In the genomic region with DNA sequence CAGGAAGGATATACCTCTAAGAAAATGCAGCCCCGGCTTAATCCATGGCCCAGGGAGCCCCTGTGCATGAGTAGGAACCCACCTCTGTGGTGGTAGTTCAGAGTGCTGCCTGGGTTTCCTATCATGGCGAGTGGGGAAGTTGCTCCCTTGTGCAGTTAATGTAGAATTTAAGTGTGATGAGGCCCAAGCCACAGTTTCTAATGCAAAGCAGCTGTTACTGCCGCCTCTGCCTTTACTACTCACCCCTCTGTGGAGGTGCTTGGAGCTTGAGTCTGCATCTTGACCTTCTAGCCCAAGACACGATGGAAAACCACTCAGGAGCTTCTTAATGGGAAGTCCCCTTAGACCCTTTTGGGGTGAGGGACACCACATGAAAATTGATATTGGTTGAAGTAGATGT, we compare ENCODE assay signal across 25 mouse cellular contexts. TPM values are rescaled to one million over a fixed set of nuclear protein-coding genes. Genes with fewer than 3 reads are reported as not detected.
DNase-seq lines count a peak whose midpoint lies in the region; ATAC-seq and TF ChIP-seq lines count a peak whose summit lies in the region.
"Had no signal": no experiment of that assay in that cellular context is flagged by ENCODE, and none has a peak within 500 bp of the region (broad histone marks: within the 10 kb centered on the region; RNA-seq: fewer than 3 reads in every experiment).

No protein-coding gene starts in this region.

- no peaks in the 10 kb centered on the region for H3K4me1 ChIP-seq in limb, embryonic 12.5 days (replicated peaks)
- H3K4me1 ChIP-seq in limb, embryonic 10.5 days = 0 out of 2 replicates have a peak, but pooled peaks cover 4% of the 10 kb centered on the region
- no peaks in the 10 kb centered on the region for H3K4me1 ChIP-seq in liver, embryonic 16.5 days (ENCODE audit: control insufficient read depth, low read depth, low read length)
- H3K4me1 ChIP-seq in midbrain, embryonic 11.5 days (ENCODE audit: control insufficient read depth, insufficient read depth, low read length) = no peaks in the 10 kb centered on the region; the same call in 1 of the 2 replicates
- H3K4me1 ChIP-seq in midbrain, postnatal 0 days (ENCODE audit: insufficient read depth, low read length) = no peaks in the 10 kb centered on the region
- peaks cover 2% of the 10 kb centered on the region; the same call in 1 of the 2 replicates for H3K4me1 ChIP-seq in bone marrow, adult 2 months (ENCODE audit: control insufficient read depth, insufficient read depth, low read length)
- H3K4me1 ChIP-seq: embryonic facial prominence, embryonic 10.5 days; embryonic facial prominence, embryonic 12.5 days; forebrain, embryonic 13.5 days; forebrain, embryonic 15.5 days had no signal

- TF ChIP-seq POLR2A in bone marrow, adult 2 months (IDR thresholded peaks at IDR 0.05; ENCODE audit: borderline replicate concordance, control insufficient read depth, low read depth, low read length) = no peak

- H3K9ac ChIP-seq in limb, embryonic 12.5 days (replicated peaks) = no peak overlapping the region
- no peak overlapping the region for H3K9ac ChIP-seq in liver, embryonic 16.5 days (ENCODE audit: low read depth, low read length)
- no peak overlapping the region for H3K9ac ChIP-seq in midbrain, embryonic 11.5 days (ENCODE audit: low read length)
- H3K9ac ChIP-seq in midbrain, postnatal 0 days (replicated peaks; ENCODE audit: low read length, poor library complexity, severe bottlenecking) = no peak overlapping the region
- H3K9ac ChIP-seq: embryonic facial prominence, embryonic 12.5 days; forebrain, embryonic 13.5 days; forebrain, embryonic 15.5 days; forebrain, postnatal 0 days had no signal

- H3K36me3 ChIP-seq in limb, embryonic 12.5 days = peaks cover 75% of the 10 kb centered on the region
- H3K36me3 ChIP-seq in limb, embryonic 10.5 days = peaks cover 87% of the 10 kb centered on the region
- H3K36me3 ChIP-seq in liver, embryonic 16.5 days (ENCODE audit: control insufficient read depth, insufficient read depth) = no peaks in the 10 kb centered on the region; the same call in 1 of the 2 replicates
- peaks cover 5% of the 10 kb centered on the region; the same call in 1 of the 2 replicates for H3K36me3 ChIP-seq in midbrain, embryonic 11.5 days (ENCODE audit: control insufficient read depth, insufficient read depth, low read length)
- peaks cover 10% of the 10 kb centered on the region for H3K36me3 ChIP-seq in midbrain, postnatal 0 days (ENCODE audit: insufficient read depth, low read length)

- 0 out of 2 replicates have a peak overlapping the region, but pooled peaks have one; percentile 2 for H3K27ac ChIP-seq in limb, embryonic 12.5 days
- no peak overlapping the region for H3K27ac ChIP-seq in limb, embryonic 10.5 days
- H3K27ac ChIP-seq in liver, embryonic 16.5 days (ENCODE audit: low read length) = no peak overlapping the region
- no peak overlapping the region for H3K27ac ChIP-seq in midbrain, embryonic 11.5 days (ENCODE audit: low read depth, low read length)
- no peak overlapping the region for H3K27ac ChIP-seq in midbrain, postnatal 0 days (ENCODE audit: low read depth, low read length)
- H3K27ac ChIP-seq in bone marrow, adult 2 months (ENCODE audit: control insufficient read depth, insufficient read depth, low read depth, low read length, poor library complexity) = no peak overlapping the region
- H3K27ac ChIP-seq: embryonic facial prominence, embryonic 10.5 days; embryonic facial prominence, embryonic 12.5 days; forebrain, embryonic 15.5 days had no signal

- no peak for ATAC-seq in limb, embryonic 12.5 days (ENCODE audit: insufficient number of reproducible peaks, insufficient read depth, low FRiP score, low TSS enrichment, low read depth)
- ATAC-seq in liver, embryonic 16.5 days (ENCODE audit: low read depth) = no peak
- ATAC-seq in midbrain, embryonic 11.5 days (ENCODE audit: low FRiP score) = no peak
- ATAC-seq in midbrain, postnatal 0 days (ENCODE audit: low FRiP score) = no peak
- ATAC-seq: activated CD4-positive, CD25-positive, alpha-beta regulatory T cell, adult 4 months; forebrain, embryonic 13.5 days; forebrain, embryonic 15.5 days; forebrain, postnatal 0 days had no signal

- H3K4me2 ChIP-seq in limb, embryonic 12.5 days = no peak overlapping the region
- peak overlapping the region; percentile 13; the same call in 1 of the 2 replicates for H3K4me2 ChIP-seq in liver, embryonic 16.5 days (ENCODE audit: low read depth, low read length)
- H3K4me2 ChIP-seq in midbrain, embryonic 11.5 days = no peak overlapping the region
- H3K4me2 ChIP-seq in midbrain, postnatal 0 days (ENCODE audit: low read depth, low read length, poor library complexity, severe bottlenecking) = no peak overlapping the region
- H3K4me2 ChIP-seq: embryonic facial prominence, embryonic 12.5 days; forebrain, embryonic 13.5 days; forebrain, embryonic 15.5 days had no signal

- DNase-seq in limb, embryonic 10.5 days (ENCODE audit: low spot score) = no peak
- DNase-seq in liver = no peak
- DNase-seq in midbrain, embryonic 11.5 days (ENCODE audit: low spot score, missing footprints) = peak; percentile 56
- no peak for DNase-seq in midbrain, postnatal 0 days (ENCODE audit: low spot score)
- no peak for DNase-seq in testis, postnatal 14 days (ENCODE audit: low spot score)
- DNase-seq: adrenal gland, adult 8-10 months; adrenal gland, postnatal 14 days; adrenal gland, postnatal 36 days; cerebellum, adult 11 months; cerebellum, adult 18-20 months; cerebellum, adult 8-10 months; cerebellum, adult 9-11 months; cerebellum, postnatal 14 days; cerebellum, postnatal 36 days; forebrain, postnatal 0 days had no signal

- no peak for TF ChIP-seq CTCF in midbrain, postnatal 0 days (IDR thresholded peaks at IDR 0.05)
- no peak for TF ChIP-seq CTCF in bone marrow, adult 2 months (IDR thresholded peaks at IDR 0.05; ENCODE audit: control insufficient read depth, insufficient read depth, low read length)

- H3K27me3 ChIP-seq in limb, embryonic 12.5 days = no peaks in the 10 kb centered on the region
- no peaks in the 10 kb centered on the region for H3K27me3 ChIP-seq in limb, embryonic 10.5 days (ENCODE audit: low read depth, poor library complexity, severe bottlenecking)
- H3K27me3 ChIP-seq in liver, embryonic 16.5 days (ENCODE audit: control insufficient read depth, insufficient read depth, low read depth, low read length) = no peaks in the 10 kb centered on the region
- no peaks in the 10 kb centered on the region for H3K27me3 ChIP-seq in midbrain, embryonic 11.5 days (ENCODE audit: control insufficient read depth, insufficient read depth, low read length)
- no peaks in the 10 kb centered on the region for H3K27me3 ChIP-seq in midbrain, postnatal 0 days (ENCODE audit: insufficient read depth, low read length)
- H3K27me3 ChIP-seq: embryonic facial prominence, embryonic 12.5 days; forebrain, embryonic 13.5 days; forebrain, embryonic 15.5 days; Patski had no signal

- H3K9me3 ChIP-seq in limb, embryonic 12.5 days = no peaks in the 10 kb centered on the region
- no peaks in the 10 kb centered on the region for H3K9me3 ChIP-seq in limb, embryonic 10.5 days (replicated peaks)
- H3K9me3 ChIP-seq in liver, embryonic 16.5 days (replicated peaks; ENCODE audit: control insufficient read depth, low read length) = no peaks in the 10 kb centered on the region
- no peaks in the 10 kb centered on the region for H3K9me3 ChIP-seq in midbrain, embryonic 11.5 days (ENCODE audit: control insufficient read depth, low read length)
- H3K9me3 ChIP-seq in midbrain, postnatal 0 days (ENCODE audit: low read length) = no peaks in the 10 kb centered on the region
- H3K9me3 ChIP-seq: embryonic facial prominence, embryonic 10.5 days; embryonic facial prominence, embryonic 12.5 days; forebrain, embryonic 13.5 days; forebrain, embryonic 15.5 days had no signal

- H3K4me3 ChIP-seq in limb, embryonic 12.5 days (replicated peaks) = no peak overlapping the region
- no peak overlapping the region for H3K4me3 ChIP-seq in limb, embryonic 10.5 days
- H3K4me3 ChIP-seq in liver, embryonic 16.5 days (ENCODE audit: low read depth, low read length) = no peak overlapping the region
- no peak overlapping the region for H3K4me3 ChIP-seq in midbrain, embryonic 11.5 days (ENCODE audit: low read depth, low read length)
- H3K4me3 ChIP-seq in midbrain, postnatal 0 days (ENCODE audit: low read depth, low read length) = no peak overlapping the region
- peak overlapping the region; percentile 32 for H3K4me3 ChIP-seq in bone marrow, adult 2 months (replicated peaks; ENCODE audit: control insufficient read depth, low read depth, low read length)
- H3K4me3 ChIP-seq: embryonic facial prominence, embryonic 10.5 days; embryonic facial prominence, embryonic 12.5 days; forebrain, embryonic 13.5 days; forebrain, embryonic 15.5 days had no signal

- WGBS in limb, embryonic 12.5 days = 73% methylated on average over 4 of the region's 4 CpGs
- 77% methylated on average over 4 of the region's 4 CpGs for WGBS in limb, embryonic 10.5 days
- 75% methylated on average over 4 of the region's 4 CpGs for WGBS in liver, embryonic 16.5 days (ENCODE audit: insufficient replicate concordance)
- WGBS in midbrain, embryonic 11.5 days = 90% methylated on average over 4 of the region's 4 CpGs
- 90% methylated on average over 4 of the region's 4 CpGs for WGBS in midbrain, postnatal 0 days
- 53% methylated on average over 4 of the region's 4 CpGs for WGBS in bone marrow, adult 2 months

RNA-seq across cellular contexts. Expression of a gene that starts 3.1 kb away (rescaled TPM):
- polyA plus RNA-seq in limb, embryonic 12.5 days (2016; fragmentation: Nextera tagmentation; extraction: Ambion mirVana) = 0.79 and 1.3 TPM in 2 replicates
- polyA plus RNA-seq in limb, embryonic 10.5 days (2016; fragmentation: Nextera tagmentation; extraction: Ambion mirVana) = 0.65 and 1.1 TPM in 2 replicates
- 14.9 and 15.5 TPM in 2 replicates for polyA plus RNA-seq in liver, embryonic 16.5 days (2015; fragmentation: Nextera tagmentation; extraction: Ambion mirVana)
- polyA plus RNA-seq in midbrain, embryonic 11.5 days (2014; fragmentation: Nextera tagmentation; extraction: Ambion mirVana) = 0.94 and 0.96 TPM in 2 replicates
- total RNA-seq in midbrain, postnatal 0 days (2014; rRNA removed) = 0.66 and 0.77 TPM in 2 replicates
- polyA plus RNA-seq in midbrain, postnatal 0 days (2015; fragmentation: Nextera tagmentation; extraction: Ambion mirVana) = 0.63 and 0.74 TPM in 2 replicates
- polyA plus RNA-seq in bone marrow, adult 2 months (2011; ENCODE audit: insufficient read depth, insufficient read length, low replicate concordance, missing spikeins) = 13.4 and 51.1 TPM in 2 replicates

RNA-seq across cellular contexts. Expression of a gene that starts 10.2 kb away (rescaled TPM):
- polyA plus RNA-seq in limb, embryonic 12.5 days (2016; fragmentation: Nextera tagmentation; extraction: Ambion mirVana) = 0.36 TPM in 1 of 2 replicates, not detected in the other
- polyA plus RNA-seq in limb, embryonic 10.5 days (2016; fragmentation: Nextera tagmentation; extraction: Ambion mirVana) = not detected in 2 replicates
- polyA plus RNA-seq in liver, embryonic 16.5 days (2015; fragmentation: Nextera tagmentation; extraction: Ambion mirVana) = 0.04 and 0.05 TPM in 2 replicates
- polyA plus RNA-seq in midbrain, embryonic 11.5 days (2014; fragmentation: Nextera tagmentation; extraction: Ambion mirVana) = 0.06 and 0.14 TPM in 2 replicates
- 0.47 TPM in 1 of 2 replicates, not detected in the other for total RNA-seq in midbrain, postnatal 0 days (2014; rRNA removed)
- polyA plus RNA-seq in midbrain, postnatal 0 days (2015; fragmentation: Nextera tagmentation; extraction: Ambion mirVana) = 0.23 and 0.42 TPM in 2 replicates
- not detected in 2 replicates for polyA plus RNA-seq in bone marrow, adult 2 months (2011; ENCODE audit: insufficient read depth, insufficient read length, low replicate concordance, missing spikeins)
- polyA plus RNA-seq: activated CD4-positive, CD25-positive, alpha-beta regulatory T cell, adult 4 months; forebrain, embryonic 11.5 days; forebrain, embryonic 15.5 days had no signal

RNA-seq across cellular contexts. Expression of a gene that starts 37.0 kb away (rescaled TPM):
- 309 and 334 TPM in 2 replicates for polyA plus RNA-seq in limb, embryonic 12.5 days (2016; fragmentation: Nextera tagmentation; extraction: Ambion mirVana)
- polyA plus RNA-seq in limb, embryonic 10.5 days (2016; fragmentation: Nextera tagmentation; extraction: Ambion mirVana) = 205 and 223 TPM in 2 replicates
- polyA plus RNA-seq in liver, embryonic 16.5 days (2015; fragmentation: Nextera tagmentation; extraction: Ambion mirVana) = 36.1 and 36.7 TPM in 2 replicates
- 284 and 290 TPM in 2 replicates for polyA plus RNA-seq in midbrain, embryonic 11.5 days (2014; fragmentation: Nextera tagmentation; extraction: Ambion mirVana)
- 63.8 and 89.9 TPM in 2 replicates for total RNA-seq in midbrain, postnatal 0 days (2014; rRNA removed)
- 134 and 140 TPM in 2 replicates for polyA plus RNA-seq in midbrain, postnatal 0 days (2015; fragmentation: Nextera tagmentation; extraction: Ambion mirVana)
- 22.6 and 48.1 TPM in 2 replicates for polyA plus RNA-seq in bone marrow, adult 2 months (2011; ENCODE audit: insufficient read depth, insufficient read length, low replicate concordance, missing spikeins)
